In genomic region chr9:78475873-78476272, GRCm38 (mm10) we compare ENCODE assay signal across 16 mouse cellular contexts. TPM values are rescaled to one million over a fixed set of nuclear protein-coding genes. Genes with fewer than 3 reads are reported as not detected.
A peak's percentile ranks its signal among the peaks of the same experiment; 100 is the strongest.
DNase-seq lines count a peak whose midpoint lies in the region; ATAC-seq lines count a peak whose summit lies in the region.
"Had no signal": no experiment of that assay in that cellular context is flagged by ENCODE, and none has a peak within 500 bp of the region (broad histone marks: within the 10 kb centered on the region; RNA-seq: fewer than 3 reads in every experiment).

No protein-coding gene starts in this region.

- peaks cover 64% of the 10 kb centered on the region for H3K36me3 ChIP-seq in intestine, embryonic 14.5 days (ENCODE audit: control insufficient read depth, insufficient read depth, low read length)
- H3K36me3 ChIP-seq in intestine, embryonic 16.5 days (ENCODE audit: control insufficient read depth, insufficient read depth, low read length): peaks cover 6% of the 10 kb centered on the region; the same call in 1 of the 2 replicates

- H3K27ac ChIP-seq in intestine, embryonic 14.5 days (ENCODE audit: low read depth): no peak overlapping the region
- no peak overlapping the region for H3K27ac ChIP-seq in intestine, embryonic 16.5 days (ENCODE audit: low read length)
- H3K27ac ChIP-seq: liver, embryonic 14.5 days had no signal

- H3K4me2 ChIP-seq in intestine, embryonic 14.5 days (ENCODE audit: low read length): no peak overlapping the region
- no peak overlapping the region for H3K4me2 ChIP-seq in intestine, embryonic 16.5 days (ENCODE audit: low read depth, low read length)
- H3K4me2 ChIP-seq: heart, embryonic 11.5 days; hindbrain, embryonic 12.5 days; stomach, embryonic 15.5 days had no signal

- peak; percentile 68 for DNase-seq in intestine, embryonic 14.5 days (ENCODE audit: low spot score)
- DNase-seq in 3134 (ENCODE audit: extremely low read depth, insufficient read length, low spot score) (peak; percentile 52), 416B (ENCODE audit: low read depth) (peak; percentile 69)
- DNase-seq in embryo, embryonic 9.5 days (ENCODE audit: extremely low spot score): peak; percentile 54
- no peak for DNase-seq in thymus, adult 18-20 months
- DNase-seq: adrenal gland, postnatal 10 days; cerebellum, postnatal 36 days; lung, postnatal 4 days; right cerebral cortex, postnatal 4 days had no signal

- no peak overlapping the region for H3K9ac ChIP-seq in intestine, embryonic 14.5 days (ENCODE audit: low read length)
- no peak overlapping the region for H3K9ac ChIP-seq in intestine, embryonic 16.5 days (ENCODE audit: low read depth, low read length)
- H3K9ac ChIP-seq: hindbrain, embryonic 12.5 days; liver, embryonic 14.5 days; stomach, embryonic 15.5 days had no signal

- WGBS in intestine, embryonic 14.5 days: 85% methylated on average over 4 of the region's 4 CpGs
- 83% methylated on average over 4 of the region's 4 CpGs for WGBS in intestine, embryonic 16.5 days

- no peaks in the 10 kb centered on the region for H3K9me3 ChIP-seq in intestine, embryonic 14.5 days (ENCODE audit: control insufficient read depth, low read length)
- H3K9me3 ChIP-seq in intestine, embryonic 16.5 days (ENCODE audit: control insufficient read depth, low read length): no peaks in the 10 kb centered on the region
- H3K9me3 ChIP-seq: hindbrain, embryonic 12.5 days; stomach, embryonic 15.5 days had no signal

- 0 out of 2 replicates have a peak, but pooled peaks have one; percentile 13 for ATAC-seq in intestine, embryonic 14.5 days (replicated peaks; ENCODE audit: low FRiP score, low TSS enrichment, low read depth)
- ATAC-seq in intestine, embryonic 16.5 days: no peak
- no peak for ATAC-seq in megakaryocyte-erythroid progenitor cell, adult 5-6 weeks (replicated peaks; ENCODE audit: low FRiP score, low TSS enrichment, poor library complexity, severe bottlenecking)

- H3K27me3 ChIP-seq in intestine, embryonic 14.5 days (replicated peaks; ENCODE audit: control insufficient read depth, insufficient read depth, low read length): no peaks in the 10 kb centered on the region
- no peaks in the 10 kb centered on the region for H3K27me3 ChIP-seq in intestine, embryonic 16.5 days (replicated peaks; ENCODE audit: control insufficient read depth, insufficient read depth, low read length)
- H3K27me3 ChIP-seq: hindbrain, embryonic 12.5 days; stomach, embryonic 15.5 days had no signal

- H3K4me3 ChIP-seq in intestine, embryonic 14.5 days (ENCODE audit: low read depth, low read length): no peak overlapping the region
- no peak overlapping the region for H3K4me3 ChIP-seq in intestine, embryonic 16.5 days (ENCODE audit: low read length)
- H3K4me3 ChIP-seq: hindbrain, embryonic 12.5 days; stomach, embryonic 15.5 days had no signal

- no peaks in the 10 kb centered on the region for H3K4me1 ChIP-seq in intestine, embryonic 14.5 days (replicated peaks; ENCODE audit: control insufficient read depth, insufficient read depth, low read length)
- no peaks in the 10 kb centered on the region for H3K4me1 ChIP-seq in intestine, embryonic 16.5 days (ENCODE audit: control insufficient read depth, insufficient read depth, low read length)
- H3K4me1 ChIP-seq: stomach, embryonic 15.5 days had no signal

RNA-seq across cellular contexts. Expression of gene Eef1a1, which starts 13.1 kb away (rescaled TPM):
- 5,695 and 6,055 TPM in 2 replicates for polyA plus RNA-seq in intestine, embryonic 14.5 days (2014; fragmentation: Nextera tagmentation; extraction: Ambion mirVana)
- polyA plus RNA-seq in intestine, embryonic 16.5 days (2015; fragmentation: Nextera tagmentation; extraction: Ambion mirVana): 4,065 and 4,271 TPM in 2 replicates
- 11,779 and 12,959 TPM in 2 replicates for total RNA-seq in megakaryocyte-erythroid progenitor cell, adult 5-6 weeks (2014; fragmentation: Nextera tagmentation)
- total RNA-seq in megakaryocyte-erythroid progenitor cell, adult 5-6 weeks (2017): 14,853 and 18,691 TPM in 2 replicates

RNA-seq across cellular contexts. Expression of gene Gm17324, which starts 27.3 kb away (rescaled TPM):
- 0.44 TPM in 1 of 2 replicates, not detected in the other for polyA plus RNA-seq in intestine, embryonic 14.5 days (2014; fragmentation: Nextera tagmentation; extraction: Ambion mirVana)
- 0.24 and 0.48 TPM in 2 replicates for polyA plus RNA-seq in intestine, embryonic 16.5 days (2015; fragmentation: Nextera tagmentation; extraction: Ambion mirVana)
- total RNA-seq in megakaryocyte-erythroid progenitor cell, adult 5-6 weeks (2014; fragmentation: Nextera tagmentation): not detected in 2 replicates
- total RNA-seq in megakaryocyte-erythroid progenitor cell, adult 5-6 weeks (2017): 0.65 TPM in 1 of 2 replicates, not detected in the other
- total RNA-seq: gastrocnemius, adult 8-10 months had no signal

RNA-seq across cellular contexts. Expression of gene Mto1, which starts 27.9 kb away (rescaled TPM):
- 25.5 and 26.8 TPM in 2 replicates for polyA plus RNA-seq in intestine, embryonic 14.5 days (2014; fragmentation: Nextera tagmentation; extraction: Ambion mirVana)
- 25.0 and 27.0 TPM in 2 replicates for polyA plus RNA-seq in intestine, embryonic 16.5 days (2015; fragmentation: Nextera tagmentation; extraction: Ambion mirVana)
- 30.2 and 38.8 TPM in 2 replicates for total RNA-seq in megakaryocyte-erythroid progenitor cell, adult 5-6 weeks (2014; fragmentation: Nextera tagmentation)
- 45.1 and 55.7 TPM in 2 replicates for total RNA-seq in megakaryocyte-erythroid progenitor cell, adult 5-6 weeks (2017)

RNA-seq across cellular contexts. Expression of gene Cgas, which starts 32.8 kb away (rescaled TPM):
- 1.9 and 2.4 TPM in 2 replicates for polyA plus RNA-seq in intestine, embryonic 14.5 days (2014; fragmentation: Nextera tagmentation; extraction: Ambion mirVana)
- 1.6 and 1.9 TPM in 2 replicates for polyA plus RNA-seq in intestine, embryonic 16.5 days (2015; fragmentation: Nextera tagmentation; extraction: Ambion mirVana)
- 7.4 and 7.5 TPM in 2 replicates for total RNA-seq in megakaryocyte-erythroid progenitor cell, adult 5-6 weeks (2014; fragmentation: Nextera tagmentation)
- total RNA-seq in megakaryocyte-erythroid progenitor cell, adult 5-6 weeks (2017): 6.9 and 8.9 TPM in 2 replicates

Comparison
In these comparisons a context has a peak if more than half of its experiments do, and no peak if none do; other contexts are left out.
1. DNase-seq: peak in intestine, embryonic 14.5 days (single experiment), 3134 (single experiment), 416B (single experiment) and embryo, embryonic 9.5 days (single experiment); none in thymus, adult 18-20 months (0 of 2).